Mouse (Mus musculus) neural tube, embryonic 12.5 days (tissue): ENCODE data around the gene Eif2ak3. TPM values are rescaled to one million over a fixed set of nuclear protein-coding genes. Genes with fewer than 3 reads are reported as not detected.

Experiments
- ATAC-seq: fragments of 200-750 bp; cut with Nextera tagmentation; 2 replicates; pipeline ENCODE4 v1.8.0; 2017; ENCODE audit warnings: low read depth, mild to moderate bottlenecking, moderate TSS enrichment, moderate library complexity; ENCODE audit not compliant: low FRiP score
- H3K27ac ChIP-seq: fragments of 300-500 bp; sonication (generic); 2 replicates; pipeline ENCODE4 v1.5.1; 2016
- H3K27me3 ChIP-seq: fragments of 300-500 bp; sonication (generic); replicated peaks from 2 replicates; pipeline ENCODE4 v1.6.1; 2016; ENCODE audit warnings: mild to moderate bottlenecking
- H3K36me3 ChIP-seq: fragments of 300-500 bp; sonication (generic); 2 replicates; pipeline ENCODE4 v1.6.1; 2016; ENCODE audit warnings: mild to moderate bottlenecking
- H3K4me1 ChIP-seq: fragments of 300-500 bp; sonication (generic); 2 replicates; pipeline ENCODE4 v1.6.1; 2016
- H3K4me2 ChIP-seq: fragments of 300-500 bp; sonication (generic); replicated peaks from 2 replicates; pipeline ENCODE4 v1.6.1; 2016; ENCODE audit warnings: mild to moderate bottlenecking
- H3K4me3 ChIP-seq: fragments of 300-500 bp; sonication (generic); 2 replicates; pipeline ENCODE4 v1.5.1; 2016
- H3K9ac ChIP-seq: fragments of 300-500 bp; sonication (generic); 2 replicates; pipeline ENCODE4 v1.6.1; 2016; ENCODE audit warnings: mild to moderate bottlenecking
- H3K9me3 ChIP-seq: fragments of 300-500 bp; sonication (generic); 2 replicates; pipeline ENCODE4 v1.6.1; 2016; ENCODE audit warnings: mild to moderate bottlenecking
- WGBS: fragments of 180-500 bp; shearing (Covaris S2); methylation state at CpG from one replicate; pipeline ENCODE4 v1.1.7; 2016; 5-methylcytosine and 5-hydroxymethylcytosine counted together
- polyA plus RNA-seq: library from polyadenylated mRNA; unstranded; fragments of >200 nt; fragmentation: Nextera tagmentation; extraction: Ambion mirVana; gene quantifications from 2 replicates; pipeline ENCODE4 v1.2.1, GENCODE M21; 2016

Eif2ak3 gene
- polyA plus RNA-seq, 1 experiment from 2014 or later = 17.7 TPM

DNA sequence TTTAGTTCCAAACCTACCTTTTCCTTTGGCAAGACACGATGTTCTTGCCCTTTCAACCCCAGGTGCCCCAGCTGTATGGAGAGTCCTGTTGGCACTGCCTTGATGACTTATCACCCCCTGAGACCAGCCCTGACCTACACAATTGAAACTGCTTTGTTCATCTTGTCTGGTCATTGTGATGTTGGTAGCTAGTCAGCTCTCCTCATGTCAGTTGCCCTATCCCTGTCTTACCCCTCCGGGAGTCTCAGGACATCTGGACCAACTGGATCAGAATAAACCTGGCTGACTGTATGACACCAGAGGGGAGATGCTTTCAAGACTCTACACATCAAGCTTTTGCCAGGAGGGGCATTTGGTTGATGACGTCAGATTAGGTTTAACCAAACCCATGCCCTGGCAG lies 74.5 kb downstream of the Eif2ak3 start, which contains the start of gene Tex37:
Gene Tex37 (minus strand): TSS at position 101 of the 400 bp plus-strand sequence.
- no peak for ATAC-seq
- no peak within 1 kb of the TSS for H3K4me3 ChIP-seq
- no peaks in the 10 kb centered on the region for H3K27me3 ChIP-seq
- H3K4me1 ChIP-seq = peaks cover 8% of the 10 kb centered on the region; the same call in 1 of the 2 replicates
- no peak within 1 kb of the TSS for H3K9ac ChIP-seq
- no peaks in the 10 kb centered on the region for H3K36me3 ChIP-seq
- no peaks in the 10 kb centered on the region for H3K9me3 ChIP-seq
- no peak within 1 kb of the TSS for H3K27ac ChIP-seq
- WGBS = 86% methylated on average over 3 of the region's 3 CpGs
- H3K4me2 ChIP-seq = no peak within 1 kb of the TSS

DNA sequence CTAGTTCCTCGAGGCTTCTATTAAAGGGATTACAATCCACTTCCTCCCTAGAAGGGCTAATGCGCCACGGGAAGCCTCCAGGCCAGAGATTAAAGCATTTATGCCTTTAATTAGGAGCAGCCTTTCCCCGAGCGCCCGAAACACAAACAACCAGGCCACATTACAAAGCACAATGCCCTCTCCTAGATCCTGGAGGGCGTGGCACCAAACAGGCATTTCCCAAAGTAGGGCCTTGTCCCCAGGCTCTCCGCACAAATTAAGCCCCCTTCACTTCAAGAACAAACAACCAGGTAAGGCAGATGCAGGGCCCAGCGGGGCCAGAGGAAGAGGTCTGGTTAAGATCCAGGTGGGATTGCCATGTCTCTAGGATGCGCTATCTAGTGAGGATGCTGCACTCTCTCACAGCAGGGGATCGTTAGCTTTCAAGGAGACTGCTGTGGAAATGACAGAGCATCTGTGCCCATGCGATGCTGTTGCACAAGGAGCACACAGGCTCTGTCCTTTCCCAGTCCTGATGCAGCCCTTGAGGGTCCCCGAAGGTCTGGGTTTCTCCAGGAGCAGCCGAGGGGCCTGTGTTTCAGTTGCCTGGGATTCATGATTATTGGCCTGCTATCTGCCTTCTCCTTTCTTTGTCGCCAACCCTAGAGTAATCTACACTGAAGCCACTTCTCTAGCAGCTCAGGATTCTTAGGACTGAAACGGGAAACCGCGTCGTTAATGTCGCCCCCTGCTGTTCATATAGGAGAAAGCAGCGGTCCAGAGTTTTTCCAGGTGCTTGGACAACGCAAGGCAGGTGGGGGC lies 77.2 kb downstream of the Eif2ak3 start:
- peak overlapping the region; percentile 48 for H3K9ac ChIP-seq
- H3K27ac ChIP-seq = peak overlapping the region; percentile 10; the same call in 1 of the 2 replicates
- peak overlapping the region; percentile 26; the same call in 1 of the 2 replicates for H3K4me3 ChIP-seq
- H3K4me1 ChIP-seq = peaks cover 8% of the 10 kb centered on the region; the same call in 1 of the 2 replicates
- ATAC-seq = peak; percentile 81
- H3K9me3 ChIP-seq = no peaks in the 10 kb centered on the region
- peak overlapping the region; percentile 60 for H3K4me2 ChIP-seq
- no peaks in the 10 kb centered on the region for H3K27me3 ChIP-seq
- H3K36me3 ChIP-seq = no peaks in the 10 kb centered on the region
- WGBS = 4% methylated on average over 22 of the region's 22 CpGs

DNA sequence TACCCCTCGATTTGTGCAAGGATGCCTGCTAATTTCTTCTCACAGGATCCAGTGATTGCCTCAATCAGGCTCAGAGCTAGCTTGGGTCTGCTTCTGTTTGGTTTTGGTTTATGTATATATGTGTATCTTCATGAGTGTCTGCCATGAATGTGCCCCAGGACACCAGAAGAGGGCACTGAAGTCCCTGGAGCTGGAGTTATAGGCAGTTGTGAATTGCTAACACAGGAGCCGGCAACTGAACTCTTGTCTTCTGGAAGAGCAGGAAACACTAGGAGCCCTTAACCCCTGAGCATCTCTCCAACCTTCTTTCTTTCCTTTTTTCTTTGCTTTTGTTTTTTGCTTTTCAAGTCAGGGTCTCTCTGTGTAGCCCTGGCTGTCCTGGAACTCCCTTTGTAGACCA lies 87.5 kb downstream of the Eif2ak3 start:
- H3K4me3 ChIP-seq = no peak overlapping the region
- H3K27ac ChIP-seq = no peak overlapping the region
- no peaks in the 10 kb centered on the region for H3K9me3 ChIP-seq
- H3K4me2 ChIP-seq = no peak overlapping the region
- no peaks in the 10 kb centered on the region for H3K27me3 ChIP-seq
- no peaks in the 10 kb centered on the region for H3K4me1 ChIP-seq
- H3K36me3 ChIP-seq = no peaks in the 10 kb centered on the region
- H3K9ac ChIP-seq = no peak overlapping the region
- 90% methylated on average over 2 of the region's 2 CpGs for WGBS
- no peak for ATAC-seq

DNA sequence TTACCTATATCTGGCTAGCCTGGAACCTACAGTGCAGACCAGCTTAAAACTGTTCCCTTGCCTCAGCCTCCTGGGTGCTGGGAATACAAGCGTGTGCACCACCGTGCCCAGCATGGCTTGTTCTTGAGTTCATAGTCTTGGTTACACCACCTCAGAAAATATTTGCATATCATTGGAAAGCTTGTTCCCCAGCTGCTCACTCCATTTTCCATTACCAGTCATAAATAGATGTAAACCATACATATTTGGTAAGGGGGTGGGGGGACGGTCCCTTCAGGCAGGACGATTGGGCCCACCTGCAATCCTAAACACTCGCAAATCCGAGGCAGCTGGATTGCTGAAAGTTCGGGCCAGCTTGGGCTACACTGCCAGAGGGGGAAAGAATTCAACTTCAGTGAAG lies 109.0 kb downstream of the Eif2ak3 start:
- no peak overlapping the region for H3K4me2 ChIP-seq
- H3K4me1 ChIP-seq = peaks cover 13% of the 10 kb centered on the region
- H3K4me3 ChIP-seq = no peak overlapping the region
- WGBS = 76% methylated on average over 7 of the region's 7 CpGs
- peaks cover 53% of the 10 kb centered on the region for H3K27me3 ChIP-seq
- no peak overlapping the region for H3K27ac ChIP-seq
- H3K36me3 ChIP-seq = no peaks in the 10 kb centered on the region
- no peaks in the 10 kb centered on the region for H3K9me3 ChIP-seq
- no peak overlapping the region for H3K9ac ChIP-seq
- ATAC-seq = no peak

DNA sequence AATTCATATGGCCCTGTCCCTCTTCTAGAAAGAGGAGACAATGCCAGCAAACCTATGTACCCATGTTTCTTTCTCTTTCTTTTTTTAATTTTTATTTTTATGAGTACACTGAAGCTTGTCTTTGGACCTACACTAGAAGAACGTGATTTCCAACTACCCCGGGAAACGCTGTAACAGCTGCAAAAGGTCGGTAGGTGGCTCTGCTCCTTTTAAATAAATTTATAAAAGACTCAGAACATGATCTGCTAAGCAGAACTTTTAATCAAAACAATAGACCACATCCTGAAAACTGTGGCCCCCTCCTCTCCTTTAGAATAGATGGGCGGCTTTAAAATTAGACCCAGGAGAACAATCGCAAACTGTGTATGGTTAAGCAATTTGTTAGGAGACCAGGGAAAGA lies 109.7 kb downstream of the Eif2ak3 start:
- no peak overlapping the region for H3K4me3 ChIP-seq
- no peak for ATAC-seq
- WGBS = 9% methylated on average over 6 of the region's 6 CpGs
- H3K36me3 ChIP-seq = no peaks in the 10 kb centered on the region
- no peaks in the 10 kb centered on the region for H3K9me3 ChIP-seq
- H3K9ac ChIP-seq = no peak overlapping the region
- peaks cover 13% of the 10 kb centered on the region for H3K4me1 ChIP-seq
- H3K4me2 ChIP-seq = no peak overlapping the region
- peaks cover 60% of the 10 kb centered on the region for H3K27me3 ChIP-seq
- H3K27ac ChIP-seq = no peak overlapping the region

Other genes starting within 250 kb of the Eif2ak3 start
- 2.9 and 3.6 TPM in 2 replicates for gene Rpia, start 52.3 kb upstream of the Eif2ak3 start, polyA plus RNA-seq
- gene Tex37, start 74.4 kb downstream of the Eif2ak3 start, polyA plus RNA-seq = not detected in 2 replicates
- gene Foxi3, start 112.0 kb downstream of the Eif2ak3 start, polyA plus RNA-seq = not detected in 2 replicates